Mouse (Mus musculus): Measurements from ENCODE around the gene Mcrip2. TPM values are rescaled to one million over a fixed set of nuclear protein-coding genes. Genes with fewer than 3 reads are reported as not detected.
A peak's percentile ranks its signal among the peaks of the same experiment; 100 is the strongest.

Mcrip2 gene
- polyA plus RNA-seq, 1 experiment from 2014 or later = 11.1 TPM

- H3K27me3 ChIP-seq = no peaks in the 10 kb centered on the region
- peaks cover 43% of the 10 kb centered on the region for H3K4me1 ChIP-seq
- peaks cover 62% of the 10 kb centered on the region for H3K36me3 ChIP-seq
- H3K4me2 ChIP-seq = no peak overlapping the region
- no peak overlapping the region for H3K4me3 ChIP-seq
- no peak for ATAC-seq (ENCODE audit: insufficient number of reproducible peaks, insufficient read depth, low FRiP score, low TSS enrichment, low read depth)
- H3K9me3 ChIP-seq = no peaks in the 10 kb centered on the region
- H3K9ac ChIP-seq = 0 out of 2 replicates have a peak overlapping the region, but pooled peaks have one; percentile 6
- 81% methylated on average over 14 of the region's 14 CpGs for WGBS
- no peak overlapping the region for H3K27ac ChIP-seq
Observed at GRCm38 (mm10) chr17:25839455-25840235, 28.9 kb downstream of the Mcrip2 start.

DNA sequence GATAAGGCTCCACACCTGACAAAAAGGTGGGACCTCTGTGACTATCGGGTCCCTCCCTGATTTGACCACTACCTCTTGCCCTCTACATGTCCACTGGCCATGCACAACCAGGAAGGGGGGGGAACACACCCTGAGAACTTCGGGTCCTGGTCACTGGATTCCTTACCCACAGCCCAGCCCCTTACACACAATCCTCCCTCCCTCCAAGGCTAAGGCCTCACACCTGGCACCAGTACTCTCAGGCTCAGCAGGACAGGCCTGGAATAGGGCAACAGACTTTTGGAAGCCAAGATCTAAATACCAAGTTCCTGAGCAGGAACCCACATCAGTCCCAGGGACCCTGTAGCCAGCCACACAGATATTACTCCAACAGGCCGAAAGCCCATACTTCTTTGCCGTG lies 29.7 kb downstream of the Mcrip2 start:
- Histone ChIP-seq H3K27ac (no peak overlapping the region), H3K4me3 (no peak overlapping the region), H3K9me3 (no peaks in the 10 kb centered on the region), H3K27me3 (no peaks in the 10 kb centered on the region), H3K4me2 (no peak overlapping the region), H3K36me3 (peaks cover 64% of the 10 kb centered on the region), H3K4me1 (peaks cover 48% of the 10 kb centered on the region), H3K9ac (0 out of 2 replicates have a peak overlapping the region, but pooled peaks have one; percentile 6)
- 91% methylated on average over 4 of the region's 4 CpGs for WGBS
- ATAC-seq (ENCODE audit: insufficient number of reproducible peaks, insufficient read depth, low FRiP score, low TSS enrichment, low read depth) = no peak

DNA sequence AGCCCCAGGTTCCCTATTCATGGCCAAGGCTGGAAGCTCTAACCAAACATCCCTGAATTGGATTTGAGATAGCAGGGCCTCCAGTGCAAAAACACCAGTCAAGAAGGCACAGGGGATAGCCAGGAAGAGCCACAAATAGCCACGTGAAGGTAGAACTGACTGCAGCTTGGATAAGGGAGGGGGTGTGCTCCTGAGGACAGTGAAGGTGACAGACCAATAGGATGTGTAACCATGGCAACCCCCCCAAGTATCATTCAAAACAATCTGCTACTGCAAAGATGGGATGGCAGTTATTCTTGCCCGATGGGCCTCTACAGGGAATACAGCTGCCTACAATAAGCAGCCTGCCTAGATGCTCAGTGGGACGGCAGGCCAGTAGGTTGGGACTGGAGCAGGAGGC lies 31.0 kb downstream of the Mcrip2 start:
- Histone ChIP-seq H3K9ac (peak overlapping the region; percentile 72), H3K4me1 (peaks cover 43% of the 10 kb centered on the region), H3K4me2 (peak overlapping the region; percentile 98), H3K36me3 (peaks cover 63% of the 10 kb centered on the region), H3K27me3 (no peaks in the 10 kb centered on the region), H3K9me3 (no peaks in the 10 kb centered on the region), H3K27ac (0 out of 2 replicates have a peak overlapping the region, but pooled peaks have one; percentile 39), H3K4me3 (peak overlapping the region; percentile 43)
- 53% methylated on average over 3 of the region's 3 CpGs for WGBS
- no peak for ATAC-seq (ENCODE audit: insufficient number of reproducible peaks, insufficient read depth, low FRiP score, low TSS enrichment, low read depth)

- ATAC-seq (ENCODE audit: insufficient number of reproducible peaks, insufficient read depth, low FRiP score, low TSS enrichment, low read depth) = no peak
- 3% methylated on average over 29 of the region's 29 CpGs for WGBS
- Histone ChIP-seq H3K4me3 (peak within 1 kb of the TSS; percentile 43), H3K9ac (peak within 1 kb of the TSS; percentile 72), H3K27me3 (no peaks in the 10 kb centered on the region), H3K4me2 (peak within 1 kb of the TSS; percentile 98), H3K27ac (peak within 1 kb of the TSS; percentile 39; the same call in 1 of the 2 replicates), H3K9me3 (no peaks in the 10 kb centered on the region), H3K4me1 (peaks cover 44% of the 10 kb centered on the region), H3K36me3 (peaks cover 58% of the 10 kb centered on the region)
Observed at GRCm38 (mm10) chr17:25837076-25837410, 31.5 kb downstream of the Mcrip2 start, which contains the start of gene Rhbdl1. Gene Rhbdl1, minus strand, starts transcription at chr17:25837295.

DNA sequence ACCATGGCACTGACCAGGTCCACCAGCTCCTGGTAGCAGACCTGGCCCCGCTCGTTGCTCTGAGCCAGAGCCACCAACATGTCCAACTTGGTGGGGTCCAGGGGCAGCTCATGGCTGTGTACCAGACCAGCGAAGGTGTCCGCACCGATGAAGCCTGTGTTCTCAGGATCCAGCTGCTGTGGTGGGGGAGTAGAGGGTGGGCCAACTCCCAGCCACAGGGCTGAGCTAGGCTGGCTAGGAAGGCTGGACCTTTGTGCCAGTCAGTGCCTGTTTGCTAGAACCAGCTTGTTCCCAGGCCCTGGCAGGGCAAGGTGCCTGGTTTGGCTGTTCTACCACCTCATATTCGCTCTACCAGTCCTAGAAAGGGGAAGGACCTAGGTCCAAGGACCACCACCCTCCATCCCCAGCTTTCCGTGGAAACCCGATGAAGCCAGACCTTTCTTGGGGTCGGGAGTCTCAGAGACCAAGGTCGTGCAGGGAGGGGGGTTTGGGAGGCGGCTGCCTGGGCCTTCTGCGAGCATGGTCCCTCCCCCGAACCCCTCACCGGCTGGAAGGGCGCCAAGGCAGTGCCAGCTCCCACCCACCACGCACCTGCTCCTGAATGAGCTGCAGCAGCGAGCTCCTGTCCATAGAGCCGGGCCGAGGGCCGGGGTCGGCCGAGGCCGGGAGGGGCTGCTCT lies 32.0 kb downstream of the Mcrip2 start:
- Histone ChIP-seq H3K27me3 (no peaks in the 10 kb centered on the region), H3K27ac (peak overlapping the region; percentile 39; the same call in 1 of the 2 replicates), H3K4me2 (peak overlapping the region; percentile 98), H3K4me1 (peaks cover 50% of the 10 kb centered on the region), H3K9ac (peak overlapping the region; percentile 72), H3K4me3 (peak overlapping the region; percentile 43), H3K9me3 (no peaks in the 10 kb centered on the region), H3K36me3 (peaks cover 56% of the 10 kb centered on the region)
- WGBS = 25% methylated on average over 23 of the region's 23 CpGs
- no peak for ATAC-seq (ENCODE audit: insufficient number of reproducible peaks, insufficient read depth, low FRiP score, low TSS enrichment, low read depth)

GRCm38 (mm10) chr17:25835816-25836215 lies 32.7 kb downstream of the Mcrip2 start:
- H3K36me3 ChIP-seq = peaks cover 56% of the 10 kb centered on the region
- H3K9ac ChIP-seq = no peak overlapping the region
- peaks cover 57% of the 10 kb centered on the region for H3K4me1 ChIP-seq
- 90% methylated on average over 16 of the region's 16 CpGs for WGBS
- H3K27me3 ChIP-seq = no peaks in the 10 kb centered on the region
- 0 out of 2 replicates have a peak overlapping the region, but pooled peaks have one; percentile 16 for H3K27ac ChIP-seq
- H3K4me3 ChIP-seq = no peak overlapping the region
- no peak for ATAC-seq (ENCODE audit: insufficient number of reproducible peaks, insufficient read depth, low FRiP score, low TSS enrichment, low read depth)
- peak overlapping the region; percentile 98 for H3K4me2 ChIP-seq
- H3K9me3 ChIP-seq = no peaks in the 10 kb centered on the region

- peak overlapping the region; percentile 98 for H3K4me2 ChIP-seq
- peak overlapping the region; percentile 93; the same call in 1 of the 2 replicates for H3K9ac ChIP-seq
- no peak overlapping the region for H3K27ac ChIP-seq
- H3K9me3 ChIP-seq = no peaks in the 10 kb centered on the region
- H3K27me3 ChIP-seq = no peaks in the 10 kb centered on the region
- ATAC-seq (ENCODE audit: insufficient number of reproducible peaks, insufficient read depth, low FRiP score, low TSS enrichment, low read depth) = no peak
- 91% methylated on average over 7 of the region's 7 CpGs for WGBS
- peaks cover 62% of the 10 kb centered on the region for H3K4me1 ChIP-seq
- H3K4me3 ChIP-seq = peak overlapping the region; percentile 86; the same call in 1 of the 2 replicates
- peaks cover 56% of the 10 kb centered on the region for H3K36me3 ChIP-seq
Observed at GRCm38 (mm10) chr17:25835301-25835700, 33.3 kb downstream of the Mcrip2 start.

DNA sequence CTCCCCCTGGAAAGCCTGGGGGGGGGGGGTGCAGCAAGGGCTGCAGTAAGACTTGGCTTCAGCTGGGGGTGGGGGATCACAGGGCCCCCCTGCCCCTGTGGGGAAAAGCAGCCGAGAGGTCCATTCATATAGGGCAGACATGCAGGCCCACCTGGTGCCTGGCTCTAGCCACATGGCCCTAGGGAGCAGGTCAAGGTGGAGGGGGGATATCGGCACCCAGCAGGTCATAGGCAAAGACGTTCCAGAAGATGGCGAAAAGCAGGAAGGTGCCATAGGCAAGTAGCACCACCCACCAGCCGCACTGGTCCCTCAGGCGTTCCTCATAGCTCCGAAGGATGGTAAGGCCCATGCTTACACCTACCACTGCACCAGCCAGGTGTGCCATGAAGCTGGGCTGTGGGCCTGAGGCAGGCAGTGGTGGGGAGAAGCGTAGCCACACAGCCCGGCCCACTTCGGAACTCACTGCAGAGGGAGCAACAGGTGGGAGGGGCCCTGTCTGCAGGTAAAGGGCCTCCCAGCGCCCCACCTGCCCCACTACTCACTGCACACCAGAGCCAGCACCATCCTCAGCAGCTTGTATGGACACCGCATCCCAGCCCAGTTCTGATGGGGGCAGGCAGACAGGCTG lies 33.9 kb downstream of the Mcrip2 start:
- ATAC-seq (ENCODE audit: insufficient number of reproducible peaks, insufficient read depth, low FRiP score, low TSS enrichment, low read depth) = no peak
- H3K27ac ChIP-seq = no peak overlapping the region
- peak overlapping the region; percentile 86 for H3K4me3 ChIP-seq
- no peaks in the 10 kb centered on the region for H3K27me3 ChIP-seq
- peaks cover 56% of the 10 kb centered on the region for H3K36me3 ChIP-seq
- WGBS = 83% methylated on average over 12 of the region's 12 CpGs
- H3K4me2 ChIP-seq = peak overlapping the region; percentile 98
- H3K9ac ChIP-seq = peak overlapping the region; percentile 93
- no peaks in the 10 kb centered on the region for H3K9me3 ChIP-seq
- H3K4me1 ChIP-seq = peaks cover 68% of the 10 kb centered on the region

GRCm38 (mm10) chr17:25833961-25834594 lies 34.5 kb downstream of the Mcrip2 start:
- no peaks in the 10 kb centered on the region for H3K9me3 ChIP-seq
- H3K4me3 ChIP-seq = peak overlapping the region; percentile 86
- ATAC-seq (ENCODE audit: insufficient number of reproducible peaks, insufficient read depth, low FRiP score, low TSS enrichment, low read depth) = no peak
- H3K9ac ChIP-seq = peak overlapping the region; percentile 93
- H3K36me3 ChIP-seq = peaks cover 52% of the 10 kb centered on the region
- H3K27me3 ChIP-seq = no peaks in the 10 kb centered on the region
- H3K27ac ChIP-seq = peak overlapping the region; percentile 95
- 50% methylated on average over 6 of the region's 6 CpGs for WGBS
- peak overlapping the region; percentile 98 for H3K4me2 ChIP-seq
- peaks cover 72% of the 10 kb centered on the region for H3K4me1 ChIP-seq

- H3K27me3 ChIP-seq = no peaks in the 10 kb centered on the region
- H3K9ac ChIP-seq = peak within 1 kb of the TSS; percentile 93
- H3K4me1 ChIP-seq = peaks cover 75% of the 10 kb centered on the region
- H3K4me3 ChIP-seq = peak within 1 kb of the TSS; percentile 86
- H3K36me3 ChIP-seq = peaks cover 47% of the 10 kb centered on the region
- peak within 1 kb of the TSS; percentile 98 for H3K4me2 ChIP-seq
- H3K9me3 ChIP-seq = no peaks in the 10 kb centered on the region
- ATAC-seq (ENCODE audit: insufficient number of reproducible peaks, insufficient read depth, low FRiP score, low TSS enrichment, low read depth) = peak; percentile 11; the same call in 1 of the 2 replicates
- H3K27ac ChIP-seq = peak within 1 kb of the TSS; percentile 95
- WGBS = under 1% methylated on average over 24 of the region's 24 CpGs
Observed at GRCm38 (mm10) chr17:25833291-25833663, 35.3 kb downstream of the Mcrip2 start, which contains the start of gene Stub1. Gene Stub1, minus strand, starts transcription at chr17:25833404.
